Mouse (Mus musculus): Measurements from ENCODE around the gene Hs6st3.

- TF ChIP-seq CTCF (conservative IDR thresholded peaks at IDR 0.05; ENCODE audit: low read length) (no peak), POU5F1 (IDR thresholded peaks at IDR 0.05; ENCODE audit: borderline replicate concordance, low read length) (no peak), NANOG (IDR thresholded peaks at IDR 0.05; ENCODE audit: borderline replicate concordance, low read length) (no peak)
Observed at GRCm38 (mm10) chr14:119902486-119902885, 764.3 kb downstream of the Hs6st3 start.
